Mouse (Mus musculus) hindbrain, embryonic 10.5 days (tissue): ENCODE results near the gene Haus3. TPM values are rescaled to one million over a fixed set of nuclear protein-coding genes. Genes with fewer than 3 reads are reported as not detected.

Experiments
- DNase-seq: peaks from one replicate; pipeline ENCODE4 v3.0.0-alpha.2; 2017; ENCODE audit warnings: low spot score
- H3K27ac ChIP-seq: fragments of 300-500 bp; sonication (generic); 2 replicates; pipeline ENCODE4 v1.5.1; 2016; ENCODE audit warnings: mild to moderate bottlenecking, moderate library complexity
- H3K27me3 ChIP-seq: fragments of 300-500 bp; sonication (generic); 2 replicates; pipeline ENCODE4 v1.6.1; 2016; ENCODE audit warnings: mild to moderate bottlenecking; ENCODE audit not compliant: poor library complexity, insufficient read depth, severe bottlenecking
- H3K36me3 ChIP-seq: fragments of 300-500 bp; sonication (generic); 2 replicates; pipeline ENCODE4 v1.6.1; 2016; ENCODE audit warnings: mild to moderate bottlenecking, moderate library complexity
- H3K4me1 ChIP-seq: fragments of 300-500 bp; sonication (generic); replicated peaks from 2 replicates; pipeline ENCODE4 v1.6.1; 2016; ENCODE audit warnings: mild to moderate bottlenecking
- H3K4me3 ChIP-seq: fragments of 300-500 bp; sonication (generic); 2 replicates; pipeline ENCODE4 v1.5.1; 2016; ENCODE audit warnings: mild to moderate bottlenecking, moderate library complexity
- H3K9me3 ChIP-seq: fragments of 300-500 bp; sonication (generic); 2 replicates; pipeline ENCODE4 v1.6.1; 2016; ENCODE audit warnings: mild to moderate bottlenecking, moderate library complexity
- WGBS: fragments of 180-500 bp; shearing (Covaris S2); methylation state at CpG from one replicate; pipeline ENCODE4 v1.1.7; 2016; 5-methylcytosine and 5-hydroxymethylcytosine counted together
- polyA plus RNA-seq: library from polyadenylated mRNA; unstranded; fragments of >200 nt; fragmentation: Nextera tagmentation; extraction: Ambion mirVana; gene quantifications from 2 replicates; pipeline ENCODE4 v1.2.1, GENCODE M21; 2016

Gene Haus3
- polyA plus RNA-seq, 1 experiment from 2014 or later = 35.0 TPM

- peaks cover 48% of the 10 kb centered on the region for H3K4me1 ChIP-seq
- H3K27ac ChIP-seq = no peak overlapping the region
- no peak overlapping the region for H3K4me3 ChIP-seq
- 85% methylated on average over 3 of the region's 3 CpGs for WGBS
- peaks cover 40% of the 10 kb centered on the region for H3K36me3 ChIP-seq
- no peaks in the 10 kb centered on the region for H3K9me3 ChIP-seq
- H3K27me3 ChIP-seq = peaks cover 4% of the 10 kb centered on the region
- no peak for DNase-seq
Measured at GRCm38 (mm10) chr5:34183976-34184375, 14.6 kb upstream of the Haus3 start.

GRCm38 (mm10) chr5:34183156-34183880 lies 14.0 kb upstream of the Haus3 start:
- H3K36me3 ChIP-seq = peaks cover 45% of the 10 kb centered on the region
- peaks cover 44% of the 10 kb centered on the region for H3K4me1 ChIP-seq
- WGBS = 81% methylated on average over 5 of the region's 5 CpGs
- no peak overlapping the region for H3K4me3 ChIP-seq
- H3K27me3 ChIP-seq = peaks cover 4% of the 10 kb centered on the region; the same call in 1 of the 2 replicates
- DNase-seq = no peak
- no peaks in the 10 kb centered on the region for H3K9me3 ChIP-seq
- H3K27ac ChIP-seq = no peak overlapping the region

- H3K27ac ChIP-seq = no peak overlapping the region
- peaks cover 39% of the 10 kb centered on the region for H3K4me1 ChIP-seq
- H3K4me3 ChIP-seq = no peak overlapping the region
- peaks cover 52% of the 10 kb centered on the region for H3K36me3 ChIP-seq
- no peak for DNase-seq
- 80% methylated on average over 3 of the region's 3 CpGs for WGBS
- H3K9me3 ChIP-seq = no peaks in the 10 kb centered on the region
- peaks cover 4% of the 10 kb centered on the region; the same call in 1 of the 2 replicates for H3K27me3 ChIP-seq
Measured at GRCm38 (mm10) chr5:34182486-34182885, 13.2 kb upstream of the Haus3 start.

GRCm38 (mm10) chr5:34177821-34178220 lies 8.5 kb upstream of the Haus3 start:
- H3K27ac ChIP-seq = no peak overlapping the region
- peaks cover 80% of the 10 kb centered on the region for H3K36me3 ChIP-seq
- H3K27me3 ChIP-seq = no peaks in the 10 kb centered on the region
- DNase-seq = no peak
- H3K4me3 ChIP-seq = no peak overlapping the region
- 94% methylated on average over 4 of the region's 4 CpGs for WGBS
- peaks cover 2% of the 10 kb centered on the region; the same call in 1 of the 2 replicates for H3K4me1 ChIP-seq
- H3K9me3 ChIP-seq = no peaks in the 10 kb centered on the region

- peaks cover 74% of the 10 kb centered on the region for H3K36me3 ChIP-seq
- peaks cover 2% of the 10 kb centered on the region; the same call in 1 of the 2 replicates for H3K4me1 ChIP-seq
- no peak overlapping the region for H3K4me3 ChIP-seq
- DNase-seq = no peak
- no peaks in the 10 kb centered on the region for H3K27me3 ChIP-seq
- H3K27ac ChIP-seq = no peak overlapping the region
- H3K9me3 ChIP-seq = no peaks in the 10 kb centered on the region
- WGBS = 94% methylated on average over 2 of the region's 2 CpGs
Measured at GRCm38 (mm10) chr5:34177091-34177490, 7.8 kb upstream of the Haus3 start.

- 61% methylated on average over 10 of the region's 10 CpGs for WGBS
- Histone ChIP-seq H3K4me3 (no peak overlapping the region), H3K4me1 (peaks cover 2% of the 10 kb centered on the region; the same call in 1 of the 2 replicates), H3K27me3 (no peaks in the 10 kb centered on the region), H3K27ac (no peak overlapping the region), H3K9me3 (no peaks in the 10 kb centered on the region), H3K36me3 (peaks cover 70% of the 10 kb centered on the region)
- no peak for DNase-seq
Measured at GRCm38 (mm10) chr5:34176691-34177090, 7.4 kb upstream of the Haus3 start.

- H3K27ac ChIP-seq = 0 out of 2 replicates have a peak overlapping the region, but pooled peaks have one; percentile 3
- WGBS = 29% methylated on average over 5 of the region's 5 CpGs
- H3K36me3 ChIP-seq = peaks cover 63% of the 10 kb centered on the region
- no peaks in the 10 kb centered on the region for H3K27me3 ChIP-seq
- H3K9me3 ChIP-seq = no peaks in the 10 kb centered on the region
- H3K4me1 ChIP-seq = peaks cover 3% of the 10 kb centered on the region
- no peak for DNase-seq
- no peak overlapping the region for H3K4me3 ChIP-seq
Measured at GRCm38 (mm10) chr5:34175403-34175694, 6.0 kb upstream of the Haus3 start.

- peaks cover 9% of the 10 kb centered on the region for H3K4me1 ChIP-seq
- H3K27me3 ChIP-seq = no peaks in the 10 kb centered on the region
- peaks cover 58% of the 10 kb centered on the region for H3K36me3 ChIP-seq
- H3K4me3 ChIP-seq = no peak overlapping the region
- DNase-seq = no peak
- 68% methylated on average over 5 of the region's 5 CpGs for WGBS
- H3K27ac ChIP-seq = 0 out of 2 replicates have a peak overlapping the region, but pooled peaks have one; percentile 3
- H3K9me3 ChIP-seq = no peaks in the 10 kb centered on the region
Measured at GRCm38 (mm10) chr5:34174550-34175402, 5.4 kb upstream of the Haus3 start.

- Histone ChIP-seq H3K9me3 (no peaks in the 10 kb centered on the region), H3K4me3 (no peak overlapping the region), H3K4me1 (peaks cover 16% of the 10 kb centered on the region), H3K36me3 (peaks cover 57% of the 10 kb centered on the region), H3K27me3 (no peaks in the 10 kb centered on the region), H3K27ac (no peak overlapping the region)
- DNase-seq = no peak
- 93% methylated on average over 2 of the region's 2 CpGs for WGBS
Measured at GRCm38 (mm10) chr5:34174021-34174420, 4.7 kb upstream of the Haus3 start.

GRCm38 (mm10) chr5:34170726-34171125 lies 1.4 kb upstream of the Haus3 start:
- Histone ChIP-seq H3K27me3 (no peaks in the 10 kb centered on the region), H3K27ac (peak overlapping the region; percentile 96), H3K4me3 (no peak overlapping the region), H3K9me3 (no peaks in the 10 kb centered on the region), H3K4me1 (peaks cover 36% of the 10 kb centered on the region), H3K36me3 (peaks cover 27% of the 10 kb centered on the region)
- WGBS = 83% methylated on average over 4 of the region's 4 CpGs
- DNase-seq = no peak

GRCm38 (mm10) chr5:34169954-34170353 lies 627 bp upstream of the Haus3 start:
- Histone ChIP-seq H3K36me3 (peaks cover 23% of the 10 kb centered on the region), H3K9me3 (no peaks in the 10 kb centered on the region), H3K27ac (peak overlapping the region; percentile 96), H3K27me3 (no peaks in the 10 kb centered on the region), H3K4me3 (peak overlapping the region; percentile 86), H3K4me1 (peaks cover 43% of the 10 kb centered on the region)
- no peak for DNase-seq
- WGBS = 83% methylated on average over 3 of the region's 3 CpGs

GRCm38 (mm10) chr5:34167857-34168256 lies 1.5 kb downstream of the Haus3 start:
- H3K9me3 ChIP-seq = no peaks in the 10 kb centered on the region
- no peak overlapping the region for H3K27ac ChIP-seq
- 83% methylated on average over 4 of the region's 4 CpGs for WGBS
- no peak for DNase-seq
- H3K4me3 ChIP-seq = peak overlapping the region; percentile 86
- peaks cover 49% of the 10 kb centered on the region for H3K4me1 ChIP-seq
- H3K36me3 ChIP-seq = peaks cover 17% of the 10 kb centered on the region
- no peaks in the 10 kb centered on the region for H3K27me3 ChIP-seq

GRCm38 (mm10) chr5:34165793-34166192 lies 3.5 kb downstream of the Haus3 start:
- H3K36me3 ChIP-seq = peaks cover 34% of the 10 kb centered on the region
- no peak overlapping the region for H3K27ac ChIP-seq
- H3K9me3 ChIP-seq = no peaks in the 10 kb centered on the region
- WGBS = 89% methylated on average over 4 of the region's 4 CpGs
- no peaks in the 10 kb centered on the region for H3K27me3 ChIP-seq
- DNase-seq = no peak
- no peak overlapping the region for H3K4me3 ChIP-seq
- H3K4me1 ChIP-seq = peaks cover 49% of the 10 kb centered on the region
